Mouse (Mus musculus) granulocyte monocyte progenitor cell, adult 5-6 weeks (primary cell): ENCODE measurements around the gene Mx1. TPM values are rescaled to one million over a fixed set of nuclear protein-coding genes. Genes with fewer than 3 reads are reported as not detected.
A peak's percentile ranks its signal among the peaks of the same experiment; 100 is the strongest.

Source experiments
- ATAC-seq: replicated peaks from 2 replicates; pipeline ENCODE4 v1.8.0; 2016; ENCODE audit warnings: mild to moderate bottlenecking, moderate TSS enrichment, inconsistent platforms; ENCODE audit not compliant: poor library complexity, severe bottlenecking
- total RNA-seq, 2 experiments: library from RNA; stranded (forward) in 1 of 2; stranded (reverse) in 1 of 2; fragments of 200-712, 200-1000 nt in 1 of 2; fragments of >200 nt in 1 of 2; fragmentation: Nextera tagmentation in 1 of 2; gene quantifications; 2 replicates each; pipeline ENCODE4 v1.2.3; 2014 to 2017

Gene Mx1
- total RNA-seq, 2 experiments from 2014 or later: 1.3 to 6.5 TPM

DNA sequence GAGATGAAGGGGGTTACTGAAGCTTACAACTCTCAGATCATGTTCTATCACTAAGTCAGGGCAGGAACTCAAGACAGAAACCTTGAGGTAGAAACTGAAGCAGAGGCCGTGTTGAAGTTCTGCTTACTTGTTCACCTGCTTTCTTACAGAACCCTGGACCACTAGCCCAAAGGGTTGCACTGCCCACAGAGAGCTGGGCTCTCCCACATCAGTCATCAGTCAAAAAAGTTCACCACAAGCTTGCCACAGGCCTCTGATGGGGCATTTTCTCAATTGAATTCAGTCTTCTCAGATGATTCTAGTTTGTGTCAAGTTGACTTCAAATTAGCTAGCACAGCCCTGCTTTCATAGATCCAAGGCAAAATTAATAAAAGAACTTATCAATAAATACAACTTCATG is 2.9 kb downstream of the Mx1 start:
- ATAC-seq: no peak

GRCm38 (mm10) chr16:97447386-97447785 is 15.3 kb downstream of the Mx1 start:
- no peak for ATAC-seq

DNA sequence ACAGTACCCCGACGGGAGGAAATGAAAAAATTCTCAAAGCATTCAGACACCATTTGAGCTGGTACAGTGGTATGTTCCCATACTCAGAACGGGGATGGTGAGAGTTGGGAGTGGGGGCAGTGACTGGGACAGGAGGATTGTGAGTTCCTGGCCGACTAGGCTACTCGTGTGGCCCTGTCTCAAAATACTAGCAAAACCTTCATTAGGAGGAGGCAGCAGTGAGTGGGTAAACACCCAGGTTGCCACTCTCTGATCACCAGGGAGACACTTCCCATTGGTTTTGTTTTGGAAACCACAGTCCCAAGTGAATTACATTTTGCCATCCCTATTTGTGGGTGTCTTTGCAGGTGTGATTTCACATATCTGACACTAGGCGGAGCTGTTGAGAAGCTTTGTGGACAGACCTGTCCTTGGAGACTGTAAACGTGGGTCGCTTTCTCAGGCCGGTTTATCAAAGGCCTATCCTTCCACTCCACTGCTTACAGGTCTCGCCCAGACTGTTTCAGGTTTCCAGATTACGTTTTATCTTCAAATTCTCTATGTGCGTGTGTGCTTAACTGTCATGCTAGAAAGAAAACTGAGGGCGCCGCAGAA is 18.9 kb downstream of the Mx1 start:
- ATAC-seq: peak; percentile 92

- ATAC-seq: no peak
These were observed 20.7 kb downstream of the Mx1 start for GRCm38 (mm10) chr16:97441967-97442366.

GRCm38 (mm10) chr16:97438191-97438590 is 24.5 kb downstream of the Mx1 start:
- ATAC-seq: no peak

DNA sequence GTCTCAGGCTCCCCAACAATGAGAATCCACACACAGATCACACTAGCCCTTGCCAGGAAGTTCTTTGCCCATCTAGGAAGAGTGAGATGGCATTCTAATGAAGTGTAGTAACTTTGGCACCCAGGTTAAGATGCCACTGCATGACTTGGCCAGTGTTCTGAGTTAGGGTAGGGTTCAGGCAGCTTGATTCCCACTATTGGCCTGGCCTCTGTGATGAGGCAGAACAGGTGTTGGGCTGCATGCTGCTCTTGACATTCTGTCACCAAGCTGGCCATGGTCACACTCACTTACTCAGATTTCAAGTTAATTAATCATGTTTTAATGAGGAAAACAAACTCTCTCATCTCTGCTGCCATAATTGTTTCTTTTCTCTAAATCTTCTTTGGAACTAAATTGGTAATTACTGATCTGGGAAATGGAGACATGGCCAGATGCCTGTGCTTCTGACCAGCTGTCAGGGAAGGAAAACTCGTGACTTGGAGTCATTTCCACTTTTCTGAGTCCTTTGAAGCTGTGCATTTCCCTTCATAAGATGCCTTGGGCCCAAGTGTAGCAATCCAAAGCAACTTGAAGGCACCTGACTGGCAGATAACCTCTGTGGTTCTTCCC is 25.2 kb downstream of the Mx1 start:
- no peak for ATAC-seq

- no peak for ATAC-seq
These were observed 28.5 kb downstream of the Mx1 start for GRCm38 (mm10) chr16:97434206-97434605.

- ATAC-seq: peak; percentile 44
These were observed 31.4 kb downstream of the Mx1 start for GRCm38 (mm10) chr16:97431328-97431727.

GRCm38 (mm10) chr16:97430091-97430490 is 32.6 kb downstream of the Mx1 start:
- ATAC-seq: no peak

DNA sequence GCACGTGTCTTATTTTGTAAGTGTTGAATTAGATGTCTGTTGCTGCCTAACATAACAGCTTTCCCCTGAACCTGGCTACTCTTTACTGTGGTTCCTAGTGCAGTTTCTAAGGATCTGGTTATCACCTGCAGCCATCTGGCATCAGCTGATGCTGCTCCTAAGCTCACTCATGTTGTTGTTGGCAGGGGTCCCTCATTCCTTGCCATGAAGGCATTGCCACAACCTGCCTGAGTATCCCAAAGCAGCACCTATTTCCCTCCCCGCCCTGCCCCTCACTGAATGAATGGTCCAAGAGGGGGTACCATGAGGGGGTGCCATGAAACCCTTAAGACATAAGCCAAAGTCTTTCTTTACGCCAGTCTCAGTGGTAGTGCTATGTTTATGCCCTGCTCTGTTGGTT is 34.7 kb downstream of the Mx1 start:
- no peak for ATAC-seq

DNA sequence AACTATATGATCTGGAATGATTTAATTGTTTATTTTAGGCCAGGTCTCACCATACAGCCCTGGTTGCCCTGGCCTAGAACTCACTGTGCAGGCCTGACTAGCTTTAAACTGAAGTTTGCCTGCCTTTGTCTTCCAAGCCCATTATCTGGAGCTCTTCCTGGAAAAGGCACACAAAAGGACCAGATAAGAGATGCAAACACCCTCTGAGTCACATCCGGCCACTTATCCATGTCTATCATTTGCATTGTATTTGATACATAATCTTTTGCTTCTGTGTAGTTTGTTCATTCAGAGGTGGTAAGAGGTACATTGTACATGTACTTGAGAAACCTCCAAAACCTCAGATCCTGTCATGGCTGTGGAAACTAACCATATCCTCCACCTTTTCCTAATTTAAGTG is 39.1 kb downstream of the Mx1 start:
- no peak for ATAC-seq

GRCm38 (mm10) chr16:97421671-97422070 is 41.0 kb downstream of the Mx1 start:
- no peak for ATAC-seq

DNA sequence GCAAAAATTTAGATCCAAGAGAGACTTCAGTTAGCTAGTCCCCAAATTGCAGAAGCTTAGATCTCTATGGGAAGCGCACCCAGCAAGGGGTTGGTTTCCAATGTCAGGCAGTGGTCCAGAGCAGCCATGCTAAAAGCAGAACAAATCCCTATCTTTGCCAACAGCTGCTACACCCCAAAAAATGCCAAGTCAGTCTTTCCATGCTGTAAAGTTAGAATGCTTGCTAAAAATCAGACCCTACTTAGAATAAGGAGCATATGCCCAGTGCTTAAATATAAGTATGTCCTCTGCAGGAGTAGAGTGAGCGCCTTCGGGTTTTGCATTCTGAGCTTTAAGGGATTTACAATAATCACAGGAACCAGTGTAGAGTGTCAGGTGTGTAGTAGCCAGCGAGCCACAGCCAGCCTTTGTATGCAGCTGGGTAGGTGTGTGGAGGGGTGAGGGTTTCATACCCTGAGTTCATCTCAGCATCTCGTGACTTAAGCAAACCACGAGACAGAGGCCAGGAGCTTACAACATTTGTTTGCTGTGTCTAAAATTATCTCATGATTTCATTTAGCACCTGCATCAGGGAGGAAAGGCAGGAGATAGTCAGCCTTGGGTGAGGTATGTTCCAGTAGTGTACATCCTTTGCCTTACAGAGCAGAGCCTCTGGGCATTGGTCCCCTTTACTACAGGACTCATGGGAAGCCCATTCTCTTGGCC is 43.8 kb downstream of the Mx1 start:
- ATAC-seq: no peak

DNA sequence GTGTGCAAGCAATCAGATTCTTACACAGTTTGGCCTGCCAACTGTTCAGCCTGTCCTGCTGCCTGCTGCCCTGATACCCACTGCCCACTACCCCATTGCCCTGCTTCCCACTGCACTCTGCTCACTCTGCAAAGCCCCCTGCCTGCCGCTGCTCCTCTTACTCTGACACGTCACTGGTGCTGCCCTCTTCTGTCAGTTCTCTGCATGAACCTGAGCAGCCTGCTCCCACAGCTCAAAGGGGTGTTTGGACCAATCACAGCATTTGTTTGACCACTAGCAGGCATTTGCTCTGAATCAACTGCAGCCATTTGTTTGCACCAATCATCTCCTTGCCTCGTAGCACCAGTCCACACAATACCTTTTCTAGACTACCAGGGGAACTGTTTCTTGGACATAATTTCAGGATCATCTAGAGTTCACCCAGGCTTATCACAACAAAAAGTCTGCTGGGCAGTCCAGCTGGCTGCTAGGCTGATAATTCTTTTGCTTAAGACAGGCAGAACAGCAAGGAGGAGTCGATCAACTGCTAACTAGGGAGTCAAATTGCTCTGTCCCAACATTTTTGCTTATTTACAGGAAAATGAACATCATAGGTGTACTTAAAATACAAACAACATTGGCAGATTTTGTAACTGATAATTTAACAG is 44.7 kb downstream of the Mx1 start:
- ATAC-seq: peak; percentile 48

DNA sequence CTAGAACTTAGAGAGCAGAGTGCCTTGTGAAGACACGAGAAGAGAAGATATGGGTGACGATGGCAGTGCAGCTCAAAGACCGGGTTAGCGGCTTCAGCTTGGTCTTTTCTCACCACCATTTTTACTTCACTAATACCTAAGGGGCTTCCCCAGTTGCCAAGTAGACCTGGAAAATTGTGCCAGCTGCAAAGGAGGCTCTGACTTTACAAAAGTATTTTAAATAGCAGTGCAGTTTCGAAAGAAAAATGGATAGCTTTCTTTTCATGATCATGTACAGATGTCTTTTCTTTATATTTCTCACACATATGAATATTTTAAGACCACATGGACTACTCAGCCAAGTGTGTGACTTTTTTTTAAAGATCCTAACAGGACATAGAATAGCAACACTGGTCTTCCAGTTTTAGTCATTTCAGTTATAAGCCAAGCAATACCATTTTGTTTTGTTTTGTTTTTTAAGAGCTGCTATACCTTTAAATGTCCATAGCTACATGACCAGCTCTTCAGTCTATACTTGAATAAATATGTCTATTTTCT is 57.2 kb downstream of the Mx1 start:
- ATAC-seq: no peak

- no peak for ATAC-seq
These were observed 60.4 kb downstream of the Mx1 start for GRCm38 (mm10) chr16:97402213-97402785.

DNA sequence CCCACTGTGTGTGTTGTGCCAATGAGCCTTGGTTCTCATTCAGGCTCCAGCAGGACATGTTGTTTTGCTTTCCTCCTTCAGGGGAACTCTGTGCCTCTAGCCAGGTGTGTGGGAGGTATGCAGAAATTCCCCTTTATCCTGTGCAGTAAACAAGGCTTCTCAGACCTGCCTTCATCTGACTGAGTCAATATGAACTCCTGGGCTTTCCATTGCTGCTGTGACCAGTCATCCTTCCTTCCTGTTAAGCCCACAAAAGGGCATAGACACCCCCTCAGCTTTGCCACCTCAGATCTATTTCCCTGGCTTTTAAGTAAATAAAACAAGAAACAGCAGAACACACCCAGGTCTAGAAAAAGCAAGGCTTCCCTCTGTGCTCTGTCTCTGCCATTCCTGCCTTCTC is 61.0 kb downstream of the Mx1 start:
- ATAC-seq: no peak

GRCm38 (mm10) chr16:97399991-97400390 is 62.7 kb downstream of the Mx1 start:
- ATAC-seq: no peak

- no peak for ATAC-seq
These were observed 64.7 kb downstream of the Mx1 start for GRCm38 (mm10) chr16:97397945-97398531.
